Mouse (Mus musculus): Measurements from ENCODE around the gene Smpd1.

DNA sequence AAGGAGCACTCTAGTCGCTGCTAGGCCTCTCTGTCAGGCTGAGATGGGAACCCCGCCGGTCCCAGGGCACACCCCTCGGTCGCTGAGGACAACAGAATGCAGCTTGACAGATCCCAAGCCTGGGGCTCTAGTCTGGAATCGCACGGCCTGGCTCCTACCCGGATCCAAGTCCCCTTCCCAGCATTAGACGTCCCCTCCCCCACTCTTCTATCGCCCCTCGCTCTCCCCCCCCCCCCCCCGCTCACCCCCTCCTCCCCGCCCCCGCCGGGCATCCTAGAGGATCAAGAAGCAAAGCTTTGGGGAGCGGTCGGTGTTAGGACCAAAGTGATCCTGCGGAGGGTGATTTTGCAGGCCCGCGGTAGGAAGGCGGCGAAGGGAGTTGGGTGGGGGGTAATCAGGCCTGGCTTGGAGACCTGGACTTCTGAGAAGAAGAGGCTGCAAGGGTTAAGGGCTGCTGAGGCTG is 26.5 kb downstream of the Smpd1 start:
- no peak for TF ChIP-seq CTCF (IDR thresholded peaks at IDR 0.05; ENCODE audit: low read depth, low read length)
- TF ChIP-seq GATA1 (IDR thresholded peaks at IDR 0.05; ENCODE audit: borderline replicate concordance, low read length): no peak
- no peak for TF ChIP-seq TAL1 (conservative IDR thresholded peaks at IDR 0.05; ENCODE audit: low read depth, low read length)
